Mouse (Mus musculus): Measurements from ENCODE around the gene 1700012B07Rik. TPM values are rescaled to one million over a fixed set of nuclear protein-coding genes. Genes with fewer than 3 reads are reported as not detected.

Gene 1700012B07Rik
- polyA plus RNA-seq, 1 experiment from 2014 or later = not detected

- Histone ChIP-seq H3K27me3 (ENCODE audit: insufficient read depth, poor library complexity, severe bottlenecking) (no peaks in the 10 kb centered on the region), H3K4me3 (no peak overlapping the region), H3K27ac (no peak overlapping the region), H3K4me1 (replicated peaks) (no peaks in the 10 kb centered on the region), H3K9me3 (no peaks in the 10 kb centered on the region), H3K36me3 (no peaks in the 10 kb centered on the region)
- DNase-seq (ENCODE audit: low spot score) = no peak
- WGBS = 90% methylated on average over 6 of the region's 6 CpGs
Observed at GRCm38 (mm10) chr11:109822280-109822679, 5.6 kb downstream of the 1700012B07Rik start.

DNA sequence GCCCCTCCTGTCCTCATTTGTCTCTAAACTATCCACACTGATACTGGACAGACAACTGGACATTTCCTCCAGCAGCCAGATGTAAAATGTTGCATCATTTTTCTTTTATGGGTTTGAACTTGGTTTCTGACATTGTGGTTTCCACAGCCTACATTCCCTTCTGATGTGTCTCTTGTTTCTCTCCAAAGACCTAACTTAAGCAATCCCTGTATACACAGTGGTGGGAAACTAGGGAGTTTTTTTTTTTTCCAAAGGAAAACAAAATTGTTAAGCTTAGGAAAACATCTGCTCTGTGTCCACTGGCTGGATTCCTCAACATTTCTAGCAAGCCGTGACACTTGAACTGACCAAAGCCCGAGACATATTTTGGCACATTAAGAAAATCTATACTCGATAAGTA, 10.4 kb downstream of the 1700012B07Rik start:
- H3K9me3 ChIP-seq = no peaks in the 10 kb centered on the region
- WGBS = 76% methylated on average over 3 of the region's 3 CpGs
- no peak overlapping the region for H3K4me3 ChIP-seq

GRCm38 (mm10) chr11:109816911-109817310, 10.9 kb downstream of the 1700012B07Rik start:
- no peak for DNase-seq (ENCODE audit: low spot score)
- Histone ChIP-seq H3K27me3 (ENCODE audit: insufficient read depth, poor library complexity, severe bottlenecking) (no peaks in the 10 kb centered on the region), H3K36me3 (no peaks in the 10 kb centered on the region), H3K9me3 (no peaks in the 10 kb centered on the region), H3K4me3 (no peak overlapping the region), H3K27ac (no peak overlapping the region), H3K4me1 (replicated peaks) (no peaks in the 10 kb centered on the region)
- WGBS = 54% methylated on average over 1 of the region's 1 CpGs

More for the DNA sequence above, 10.4 kb downstream of the 1700012B07Rik start:
- Histone ChIP-seq H3K27me3 (ENCODE audit: insufficient read depth, poor library complexity, severe bottlenecking) (no peaks in the 10 kb centered on the region), H3K4me1 (replicated peaks) (no peaks in the 10 kb centered on the region), H3K27ac (no peak overlapping the region), H3K36me3 (no peaks in the 10 kb centered on the region)
- no peak for DNase-seq (ENCODE audit: low spot score)

- 88% methylated on average over 2 of the region's 2 CpGs for WGBS
- no peaks in the 10 kb centered on the region for H3K27me3 ChIP-seq (ENCODE audit: insufficient read depth, poor library complexity, severe bottlenecking)
- H3K9me3 ChIP-seq = peaks cover 6% of the 10 kb centered on the region; the same call in 1 of the 2 replicates
- no peak overlapping the region for H3K4me3 ChIP-seq
- H3K4me1 ChIP-seq (replicated peaks) = no peaks in the 10 kb centered on the region
- H3K36me3 ChIP-seq = no peaks in the 10 kb centered on the region
- no peak for DNase-seq (ENCODE audit: low spot score)
- no peak overlapping the region for H3K27ac ChIP-seq
Observed at GRCm38 (mm10) chr11:109811721-109812120, 16.1 kb downstream of the 1700012B07Rik start.

DNA sequence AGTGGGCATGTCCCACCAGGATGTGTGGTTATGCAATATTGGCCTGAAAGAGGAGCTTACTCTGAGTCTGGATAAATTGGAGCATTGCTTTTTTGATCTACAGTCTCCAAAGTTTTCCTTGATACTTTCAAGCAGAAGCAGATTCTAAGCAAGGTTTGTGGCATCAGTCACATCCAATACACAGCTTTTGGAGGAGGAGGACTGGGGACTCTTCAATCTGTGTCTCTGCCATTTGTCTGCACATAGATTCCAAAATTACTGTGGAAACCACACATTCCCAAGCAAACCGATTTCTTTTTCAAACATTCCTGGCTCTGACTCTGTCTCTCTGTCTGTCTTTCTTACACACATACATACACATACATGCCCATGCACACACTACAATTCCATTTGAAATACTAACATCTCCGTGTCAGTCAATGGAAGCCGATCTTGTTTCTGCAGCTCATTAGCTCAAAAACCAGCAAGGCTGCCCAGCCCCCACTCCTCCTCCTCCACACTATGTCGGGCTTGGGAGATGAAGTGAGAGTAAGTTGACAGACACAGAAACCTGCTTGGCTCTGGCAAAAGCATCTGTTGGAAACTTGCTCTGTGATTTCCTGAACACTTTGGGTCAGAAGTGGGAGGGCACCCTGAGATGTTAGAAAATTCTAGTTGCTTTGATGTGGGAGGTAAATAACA, 18.5 kb downstream of the 1700012B07Rik start:
- DNase-seq (ENCODE audit: low spot score) = no peak
- 63% methylated on average over 4 of the region's 4 CpGs for WGBS
- H3K36me3 ChIP-seq = no peaks in the 10 kb centered on the region
- H3K4me3 ChIP-seq = no peak overlapping the region
- no peaks in the 10 kb centered on the region for H3K27me3 ChIP-seq (ENCODE audit: insufficient read depth, poor library complexity, severe bottlenecking)
- H3K27ac ChIP-seq = no peak overlapping the region
- H3K4me1 ChIP-seq (replicated peaks) = no peaks in the 10 kb centered on the region
- H3K9me3 ChIP-seq = peaks cover 6% of the 10 kb centered on the region; the same call in 1 of the 2 replicates

GRCm38 (mm10) chr11:109801515-109801914, 26.3 kb downstream of the 1700012B07Rik start:
- Histone ChIP-seq H3K9me3 (no peaks in the 10 kb centered on the region), H3K4me3 (no peak overlapping the region), H3K27me3 (ENCODE audit: insufficient read depth, poor library complexity, severe bottlenecking) (no peaks in the 10 kb centered on the region), H3K4me1 (replicated peaks) (no peaks in the 10 kb centered on the region), H3K36me3 (no peaks in the 10 kb centered on the region), H3K27ac (no peak overlapping the region)
- WGBS = 75% methylated on average over 1 of the region's 1 CpGs
- DNase-seq (ENCODE audit: low spot score) = no peak

GRCm38 (mm10) chr11:109797531-109797930, 30.3 kb downstream of the 1700012B07Rik start:
- no peak overlapping the region for H3K4me3 ChIP-seq
- DNase-seq (ENCODE audit: low spot score) = no peak

GRCm38 (mm10) chr11:109795536-109795935, 32.3 kb downstream of the 1700012B07Rik start:
- Histone ChIP-seq H3K27me3 (ENCODE audit: insufficient read depth, poor library complexity, severe bottlenecking) (no peaks in the 10 kb centered on the region), H3K9me3 (no peaks in the 10 kb centered on the region), H3K36me3 (no peaks in the 10 kb centered on the region), H3K4me1 (replicated peaks) (no peaks in the 10 kb centered on the region), H3K27ac (no peak overlapping the region), H3K4me3 (no peak overlapping the region)
- WGBS = 82% methylated on average over 2 of the region's 2 CpGs
- no peak for DNase-seq (ENCODE audit: low spot score)

More at GRCm38 (mm10) chr11:109797531-109797930, 30.3 kb downstream of the 1700012B07Rik start:
- Histone ChIP-seq H3K27ac (no peak overlapping the region), H3K27me3 (ENCODE audit: insufficient read depth, poor library complexity, severe bottlenecking) (no peaks in the 10 kb centered on the region), H3K4me1 (replicated peaks) (no peaks in the 10 kb centered on the region), H3K36me3 (no peaks in the 10 kb centered on the region), H3K9me3 (no peaks in the 10 kb centered on the region)
- WGBS = 91% methylated on average over 6 of the region's 6 CpGs

DNA sequence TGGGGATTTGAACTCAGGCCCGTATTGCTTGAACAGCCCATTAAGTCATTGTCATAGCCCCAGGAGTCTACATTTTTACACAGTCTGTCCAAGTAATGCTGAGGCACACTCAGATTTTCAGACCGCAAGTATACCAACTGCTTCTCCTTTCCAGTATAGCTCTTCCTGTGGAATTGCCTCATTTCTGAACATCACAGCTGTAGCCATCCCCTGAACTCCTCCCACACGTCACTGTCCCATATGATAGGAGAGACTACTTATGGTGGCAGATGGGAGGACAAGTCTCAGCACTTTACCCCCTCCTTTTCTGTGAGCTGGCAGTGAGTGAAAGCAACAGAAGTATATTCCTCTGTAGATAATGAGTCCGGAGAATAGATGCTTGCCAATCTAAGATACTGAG, 34.3 kb downstream of the 1700012B07Rik start:
- WGBS = 93% methylated on average over 4 of the region's 4 CpGs
- no peak for DNase-seq (ENCODE audit: low spot score)
- H3K36me3 ChIP-seq = no peaks in the 10 kb centered on the region
- no peak overlapping the region for H3K27ac ChIP-seq
- H3K27me3 ChIP-seq (ENCODE audit: insufficient read depth, poor library complexity, severe bottlenecking) = no peaks in the 10 kb centered on the region
- no peak overlapping the region for H3K4me3 ChIP-seq
- no peaks in the 10 kb centered on the region for H3K4me1 ChIP-seq (replicated peaks)
- H3K9me3 ChIP-seq = no peaks in the 10 kb centered on the region

GRCm38 (mm10) chr11:109792401-109792997, 35.3 kb downstream of the 1700012B07Rik start:
- Histone ChIP-seq H3K27me3 (ENCODE audit: insufficient read depth, poor library complexity, severe bottlenecking) (no peaks in the 10 kb centered on the region), H3K9me3 (no peaks in the 10 kb centered on the region), H3K27ac (no peak overlapping the region), H3K4me3 (no peak overlapping the region), H3K36me3 (no peaks in the 10 kb centered on the region), H3K4me1 (replicated peaks) (no peaks in the 10 kb centered on the region)
- DNase-seq (ENCODE audit: low spot score) = no peak
- WGBS = 94% methylated on average over 13 of the region's 13 CpGs

GRCm38 (mm10) chr11:109791965-109792364, 35.9 kb downstream of the 1700012B07Rik start:
- no peak overlapping the region for H3K4me3 ChIP-seq
- no peak overlapping the region for H3K27ac ChIP-seq
- 90% methylated on average over 2 of the region's 2 CpGs for WGBS
- no peaks in the 10 kb centered on the region for H3K36me3 ChIP-seq
- no peaks in the 10 kb centered on the region for H3K9me3 ChIP-seq
- DNase-seq (ENCODE audit: low spot score) = no peak
- H3K4me1 ChIP-seq (replicated peaks) = no peaks in the 10 kb centered on the region
- H3K27me3 ChIP-seq (ENCODE audit: insufficient read depth, poor library complexity, severe bottlenecking) = no peaks in the 10 kb centered on the region

DNA sequence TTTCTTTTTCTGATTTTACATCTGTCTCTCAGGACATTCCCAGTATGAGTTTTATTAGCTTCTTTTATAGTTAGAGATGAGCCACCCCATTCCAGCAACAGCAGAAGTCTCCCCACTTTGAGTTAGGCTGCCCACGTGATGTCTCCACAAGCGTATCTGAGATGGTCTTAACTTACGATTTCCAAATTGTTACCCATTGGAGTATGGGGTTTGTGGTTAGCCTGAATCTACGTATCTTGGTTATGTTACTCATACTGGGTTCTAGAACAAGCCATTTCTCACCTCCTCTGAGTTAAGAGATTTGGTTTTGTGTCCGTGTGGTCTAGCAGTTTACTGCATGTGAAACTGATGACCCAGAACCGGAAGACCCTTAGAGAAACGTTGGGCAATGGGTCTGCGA, 37.6 kb downstream of the 1700012B07Rik start:
- Histone ChIP-seq H3K4me1 (replicated peaks) (no peaks in the 10 kb centered on the region), H3K9me3 (no peaks in the 10 kb centered on the region), H3K27me3 (ENCODE audit: insufficient read depth, poor library complexity, severe bottlenecking) (no peaks in the 10 kb centered on the region), H3K27ac (no peak overlapping the region), H3K4me3 (no peak overlapping the region), H3K36me3 (no peaks in the 10 kb centered on the region)
- no peak for DNase-seq (ENCODE audit: low spot score)
- WGBS = 91% methylated on average over 8 of the region's 8 CpGs

DNA sequence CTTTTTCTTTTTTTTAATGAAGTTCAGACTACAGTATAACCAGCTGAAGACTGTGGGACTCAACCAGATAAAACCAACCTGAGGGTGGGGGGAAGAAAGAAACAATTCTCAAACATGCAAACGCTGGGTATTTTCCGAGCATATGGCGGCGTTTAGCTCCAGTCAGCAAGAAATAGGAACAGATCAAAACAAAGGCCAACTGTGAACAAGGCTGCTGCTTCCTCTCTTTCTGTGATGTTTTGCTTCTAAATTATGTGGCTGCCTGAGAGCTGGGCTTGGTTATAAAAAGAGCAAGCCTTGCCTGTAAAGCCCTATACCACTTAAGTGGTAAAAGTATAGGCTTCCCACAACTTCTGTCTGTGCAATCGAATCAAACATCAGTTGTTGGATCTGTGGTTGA, 42.5 kb downstream of the 1700012B07Rik start:
- Histone ChIP-seq H3K27ac (no peak overlapping the region), H3K36me3 (no peaks in the 10 kb centered on the region), H3K27me3 (ENCODE audit: insufficient read depth, poor library complexity, severe bottlenecking) (no peaks in the 10 kb centered on the region), H3K4me3 (no peak overlapping the region), H3K9me3 (no peaks in the 10 kb centered on the region), H3K4me1 (replicated peaks) (no peaks in the 10 kb centered on the region)
- 79% methylated on average over 5 of the region's 5 CpGs for WGBS
- no peak for DNase-seq (ENCODE audit: low spot score)
